Mouse (Mus musculus): ENCODE measurements around the gene Kat6b. TPM values are rescaled to one million over a fixed set of nuclear protein-coding genes. Genes with fewer than 3 reads are reported as not detected.

Gene Kat6b
- polyA plus RNA-seq, 1 experiment from 2014 or later: 25.7 TPM

DNA sequence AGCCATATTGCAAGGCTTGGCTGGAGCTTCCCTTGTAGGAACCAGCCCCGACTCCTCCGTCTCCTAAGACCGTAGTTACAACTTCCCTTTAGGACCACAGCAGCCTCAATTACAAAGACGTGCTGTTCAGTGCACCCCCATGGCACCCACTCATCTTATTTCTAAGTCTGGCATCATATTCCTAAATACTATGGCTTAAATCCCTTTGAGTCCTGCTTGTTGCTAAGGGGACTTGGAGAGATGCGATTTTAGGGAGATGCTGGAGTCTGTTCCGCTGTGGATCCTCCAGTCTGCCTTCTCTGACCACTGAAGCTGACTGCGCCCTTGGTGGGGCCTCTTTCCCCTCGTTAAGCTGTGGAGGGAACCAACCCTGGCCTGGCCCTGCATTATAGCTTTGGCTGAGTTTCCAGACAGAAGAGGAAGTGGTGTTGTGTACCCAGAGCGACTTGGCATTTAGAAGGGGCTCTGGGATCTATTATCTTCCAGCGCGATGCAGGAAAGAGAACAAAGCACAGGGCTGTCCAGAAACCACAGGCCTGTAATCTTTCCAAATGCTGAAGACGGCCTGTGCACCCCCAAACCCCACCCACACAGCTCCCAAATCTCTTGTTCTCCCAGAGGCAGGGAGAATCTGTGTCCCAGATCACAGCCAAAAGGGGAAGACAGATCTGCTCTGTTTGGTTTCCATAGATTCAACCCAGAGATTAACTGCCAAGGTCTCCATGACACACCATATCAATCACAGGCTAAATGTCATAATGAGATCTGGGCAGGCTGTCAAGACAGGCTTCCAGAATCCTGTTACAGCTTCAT lies 225.7 kb downstream of the Kat6b start:
- Histone ChIP-seq H3K4me3 (replicated peaks; ENCODE audit: low read length) (no peak overlapping the region), H3K9ac (no peak overlapping the region), H3K27me3 (ENCODE audit: control insufficient read depth, insufficient read depth, low read length) (no peaks in the 10 kb centered on the region), H3K9me3 (ENCODE audit: control insufficient read depth, low read length) (no peaks in the 10 kb centered on the region), H3K36me3 (replicated peaks; ENCODE audit: control insufficient read depth, insufficient read depth) (no peaks in the 10 kb centered on the region), H3K4me2 (replicated peaks) (no peak overlapping the region), H3K4me1 (replicated peaks; ENCODE audit: control insufficient read depth, insufficient read depth, low read length) (no peaks in the 10 kb centered on the region), H3K27ac (peak overlapping the region; percentile 30; the same call in 1 of the 2 replicates)
- 56% methylated on average over 12 of the region's 12 CpGs for WGBS
- ATAC-seq (ENCODE audit: low FRiP score) (peak; percentile 55; the same call in 1 of the 2 replicates), DNase-seq (ENCODE audit: low spot score) (peak; percentile 33)

DNA sequence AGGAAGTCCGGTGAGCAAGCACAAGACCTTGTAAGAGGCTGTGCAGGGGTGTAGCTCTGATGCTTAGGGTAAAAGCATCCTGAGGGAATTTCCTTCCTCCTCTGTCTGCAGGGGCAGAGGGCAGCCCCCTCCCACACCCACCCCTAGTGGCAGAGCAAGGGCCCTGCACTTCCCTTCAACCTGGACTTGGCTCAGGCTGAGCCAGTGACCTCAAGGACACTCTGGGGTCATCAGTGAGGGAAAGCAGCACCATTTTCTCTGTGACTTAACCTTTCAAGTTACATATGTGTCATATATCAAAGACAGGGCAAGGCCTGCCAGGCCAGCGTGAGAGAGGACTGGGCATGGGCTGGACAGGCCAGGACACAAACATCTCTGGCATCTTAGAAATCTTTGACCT lies 228.3 kb downstream of the Kat6b start:
- 73% methylated on average over 2 of the region's 2 CpGs for WGBS
- no peaks in the 10 kb centered on the region for H3K36me3 ChIP-seq (replicated peaks; ENCODE audit: control insufficient read depth, insufficient read depth)
- H3K27me3 ChIP-seq (ENCODE audit: control insufficient read depth, insufficient read depth, low read length): no peaks in the 10 kb centered on the region
- H3K9ac ChIP-seq: no peak overlapping the region
- no peak overlapping the region for H3K4me3 ChIP-seq (replicated peaks; ENCODE audit: low read length)
- no peaks in the 10 kb centered on the region for H3K4me1 ChIP-seq (replicated peaks; ENCODE audit: control insufficient read depth, insufficient read depth, low read length)
- no peak overlapping the region for H3K4me2 ChIP-seq (replicated peaks)
- H3K27ac ChIP-seq: no peak overlapping the region
- no peaks in the 10 kb centered on the region for H3K9me3 ChIP-seq (ENCODE audit: control insufficient read depth, low read length)
- no peak for ATAC-seq (ENCODE audit: low FRiP score)
- DNase-seq (ENCODE audit: low spot score): no peak

GRCm38 (mm10) chr14:21711231-21711630 lies 230.0 kb downstream of the Kat6b start:
- Histone ChIP-seq H3K4me1 (replicated peaks; ENCODE audit: control insufficient read depth, insufficient read depth, low read length) (no peaks in the 10 kb centered on the region), H3K4me3 (replicated peaks; ENCODE audit: low read length) (no peak overlapping the region), H3K4me2 (replicated peaks) (no peak overlapping the region), H3K27ac (no peak overlapping the region), H3K9ac (no peak overlapping the region), H3K36me3 (replicated peaks; ENCODE audit: control insufficient read depth, insufficient read depth) (no peaks in the 10 kb centered on the region), H3K9me3 (ENCODE audit: control insufficient read depth, low read length) (no peaks in the 10 kb centered on the region), H3K27me3 (ENCODE audit: control insufficient read depth, insufficient read depth, low read length) (no peaks in the 10 kb centered on the region)
- DNase-seq (ENCODE audit: low spot score): no peak
- no peak for ATAC-seq (ENCODE audit: low FRiP score)
- WGBS: 89% methylated on average over 2 of the region's 2 CpGs

- ATAC-seq (ENCODE audit: low FRiP score) (no peak), DNase-seq (ENCODE audit: low spot score) (no peak)
- Histone ChIP-seq H3K27ac (no peak within 1 kb of the TSS), H3K4me1 (replicated peaks; ENCODE audit: control insufficient read depth, insufficient read depth, low read length) (no peaks in the 10 kb centered on the region), H3K4me3 (replicated peaks; ENCODE audit: low read length) (no peak within 1 kb of the TSS), H3K27me3 (ENCODE audit: control insufficient read depth, insufficient read depth, low read length) (no peaks in the 10 kb centered on the region), H3K4me2 (replicated peaks) (no peak within 1 kb of the TSS), H3K9ac (no peak within 1 kb of the TSS), H3K36me3 (replicated peaks; ENCODE audit: control insufficient read depth, insufficient read depth) (no peaks in the 10 kb centered on the region), H3K9me3 (ENCODE audit: control insufficient read depth, low read length) (no peaks in the 10 kb centered on the region)
- WGBS: 77% methylated on average over 5 of the region's 5 CpGs
These were observed 233.3 kb downstream of the Kat6b start, which contains the start of gene Dupd1 for GRCm38 (mm10) chr14:21714486-21714885. TSS of gene Dupd1 (minus strand) at chr14:21714576.

- H3K27me3 ChIP-seq (ENCODE audit: control insufficient read depth, insufficient read depth, low read length): no peaks in the 10 kb centered on the region
- no peak for DNase-seq (ENCODE audit: low spot score)
- no peak overlapping the region for H3K4me2 ChIP-seq (replicated peaks)
- no peak overlapping the region for H3K4me3 ChIP-seq (replicated peaks; ENCODE audit: low read length)
- no peaks in the 10 kb centered on the region for H3K36me3 ChIP-seq (replicated peaks; ENCODE audit: control insufficient read depth, insufficient read depth)
- H3K9ac ChIP-seq: no peak overlapping the region
- no peak for ATAC-seq (ENCODE audit: low FRiP score)
- 0 out of 2 replicates have a peak, but pooled peaks cover 4% of the 10 kb centered on the region for H3K4me1 ChIP-seq (replicated peaks; ENCODE audit: control insufficient read depth, insufficient read depth, low read length)
- H3K27ac ChIP-seq: no peak overlapping the region
- 53% methylated on average over 17 of the region's 17 CpGs for WGBS
- no peaks in the 10 kb centered on the region for H3K9me3 ChIP-seq (ENCODE audit: control insufficient read depth, low read length)
These were observed 238.6 kb downstream of the Kat6b start for GRCm38 (mm10) chr14:21719646-21720383.

GRCm38 (mm10) chr14:21720430-21721205 lies 239.4 kb downstream of the Kat6b start:
- H3K4me3 ChIP-seq (replicated peaks; ENCODE audit: low read length): no peak overlapping the region
- DNase-seq (ENCODE audit: low spot score): no peak
- H3K27ac ChIP-seq: no peak overlapping the region
- H3K36me3 ChIP-seq (replicated peaks; ENCODE audit: control insufficient read depth, insufficient read depth): no peaks in the 10 kb centered on the region
- H3K9me3 ChIP-seq (ENCODE audit: control insufficient read depth, low read length): no peaks in the 10 kb centered on the region
- H3K4me2 ChIP-seq (replicated peaks): no peak overlapping the region
- no peak overlapping the region for H3K9ac ChIP-seq
- H3K4me1 ChIP-seq (replicated peaks; ENCODE audit: control insufficient read depth, insufficient read depth, low read length): 0 out of 2 replicates have a peak, but pooled peaks cover 4% of the 10 kb centered on the region
- 82% methylated on average over 4 of the region's 4 CpGs for WGBS
- ATAC-seq (ENCODE audit: low FRiP score): no peak
- H3K27me3 ChIP-seq (ENCODE audit: control insufficient read depth, insufficient read depth, low read length): no peaks in the 10 kb centered on the region

Other genes with a start within 250 kb of the Kat6b start
- not detected in 2 replicates for gene Dupd1, start 233.1 kb downstream of the Kat6b start, polyA plus RNA-seq (2014; fragmentation: Nextera tagmentation; extraction: Ambion mirVana)